Mouse (Mus musculus) frontal cortex, postnatal 14 days (tissue): Measurements from ENCODE around the gene Rdh16f1.
"Not testable (repeated sequence)": the region's sequence is repeated elsewhere in the genome, so short reads cannot be mapped to it uniquely, and the experiment has no call there.

Source experiments
- DNase-seq, 2 experiments: peaks; one replicate each; pipeline ENCODE4 v3.0.0; 2022; ENCODE audit warnings: low spot score in 2 of 2

Gene Rdh16f1

DNA sequence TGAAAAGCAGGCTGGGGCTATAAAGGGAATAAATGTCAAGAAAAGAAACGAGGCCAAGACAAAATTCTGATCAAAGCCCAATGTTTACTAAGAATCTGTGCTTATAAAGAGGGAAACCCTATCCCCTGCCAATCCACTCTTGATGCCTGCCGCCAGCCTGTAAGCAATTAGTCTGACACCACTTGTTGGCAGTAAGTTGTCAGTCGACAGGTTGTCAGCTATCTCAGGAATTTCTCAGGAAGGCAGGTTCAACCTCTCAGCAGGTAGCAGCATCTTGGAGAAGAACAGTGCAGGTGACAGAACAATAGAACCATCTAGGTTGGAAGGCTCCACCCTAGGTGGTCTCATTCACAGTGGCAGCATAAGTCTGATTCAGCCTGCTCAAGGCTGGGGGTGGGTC is 69.5 kb downstream of the Rdh16f1 start:
- DNase-seq = no peak

DNA sequence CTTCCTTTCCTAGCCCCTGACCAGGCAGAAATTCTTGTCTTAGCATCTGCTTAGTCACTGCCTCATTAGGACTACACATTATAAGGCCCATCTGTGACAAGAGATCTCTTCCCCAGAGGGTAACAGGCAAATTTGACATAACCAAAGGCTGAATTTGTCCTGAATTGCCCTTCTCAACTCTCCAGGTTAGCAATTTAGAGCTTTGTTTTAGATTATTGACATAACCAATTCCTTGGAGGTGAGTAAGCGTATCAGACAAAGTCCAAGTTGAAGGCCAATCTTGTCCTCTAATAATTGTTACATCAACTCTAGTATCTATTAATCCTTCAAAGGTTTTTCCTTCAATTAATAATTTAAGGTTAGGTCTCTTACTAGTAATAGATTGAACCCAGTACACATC is 74.6 kb downstream of the Rdh16f1 start:
- not testable (repeated sequence) for DNase-seq

DNA sequence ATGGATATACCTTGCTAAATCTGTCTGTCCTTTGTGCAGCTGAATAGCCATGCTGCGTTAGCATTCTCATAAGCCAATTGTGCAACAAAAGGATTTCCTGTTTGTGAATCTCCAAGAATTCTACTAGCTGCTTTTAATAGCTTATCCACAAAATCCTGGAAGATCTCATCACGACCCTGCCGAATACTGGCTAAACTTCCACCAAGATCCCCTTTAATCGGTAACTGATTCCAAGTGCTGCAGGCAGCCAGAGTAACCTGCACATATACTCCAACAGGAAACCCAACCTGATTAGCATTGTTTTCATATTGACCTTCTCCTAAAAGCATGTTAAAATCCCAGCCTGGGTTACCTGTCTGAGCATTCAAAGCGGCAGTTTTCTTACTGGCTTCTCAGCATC is 75.7 kb downstream of the Rdh16f1 start:
- DNase-seq = no peak

DNA sequence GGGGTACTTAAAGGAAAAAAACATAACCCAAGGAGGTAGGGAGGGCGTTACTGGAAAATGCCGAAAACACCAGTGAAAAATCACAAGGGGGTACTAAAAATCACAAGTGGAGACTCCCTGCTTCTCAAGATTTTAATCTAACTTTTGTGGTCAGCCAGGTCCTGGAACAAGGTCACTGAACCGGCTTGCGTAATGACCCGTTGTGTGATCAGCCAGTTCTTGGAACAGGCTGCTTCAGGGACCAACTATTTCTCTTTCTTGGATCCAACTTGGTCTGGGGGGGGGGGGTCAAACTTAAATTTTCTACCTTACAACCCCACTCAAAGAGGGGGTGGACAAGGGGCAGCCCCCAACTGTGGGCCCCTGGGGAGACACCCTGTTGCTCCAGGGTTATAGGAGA is 78.2 kb downstream of the Rdh16f1 start:
- DNase-seq = not testable (repeated sequence)

DNA sequence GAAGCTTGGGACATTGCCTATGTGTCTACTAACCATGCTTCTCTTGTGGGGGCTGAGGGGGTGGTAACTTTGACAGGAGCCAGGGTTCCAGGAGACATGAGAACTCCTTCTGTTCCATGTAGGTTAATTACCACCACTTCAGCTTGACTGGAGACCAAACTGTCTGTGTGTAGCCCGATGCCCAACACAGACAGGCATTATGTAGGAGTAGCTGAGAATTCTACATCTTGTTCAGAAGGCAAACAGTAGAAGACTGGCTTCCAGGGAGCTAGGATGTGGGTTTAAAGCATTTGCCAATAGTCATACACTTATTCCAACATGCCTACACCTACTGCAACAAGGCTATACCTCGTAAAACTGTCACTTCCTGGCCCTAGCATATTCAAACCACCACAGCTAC is 79.0 kb downstream of the Rdh16f1 start:
- DNase-seq = no peak

DNA sequence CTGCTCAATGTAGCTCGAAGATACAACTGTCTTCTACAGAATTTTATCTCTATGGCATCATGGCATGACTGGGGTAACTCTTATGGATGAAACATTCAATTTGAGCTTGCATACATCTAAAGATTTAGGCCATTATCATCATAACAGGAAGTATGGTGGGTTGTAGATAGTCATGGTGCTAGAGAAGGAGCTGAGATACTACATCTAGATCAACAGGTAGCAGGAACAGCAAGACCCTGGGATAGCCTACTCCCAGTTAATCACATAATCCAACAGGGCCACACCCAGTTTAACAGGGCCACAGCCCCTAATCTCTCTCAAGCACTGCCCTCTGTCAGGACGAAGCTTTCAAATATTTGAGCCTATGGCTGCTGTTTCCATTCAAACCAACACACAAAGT is 81.2 kb downstream of the Rdh16f1 start:
- DNase-seq = no peak
